Mouse (Mus musculus): Measurements from ENCODE around the gene Rad51b. TPM values are rescaled to one million over a fixed set of nuclear protein-coding genes. Genes with fewer than 3 reads are reported as not detected.
A peak's percentile ranks its signal among the peaks of the same experiment; 100 is the strongest.

The Rad51b gene
- polyA plus RNA-seq, 1 experiment from 2014 or later = 4.9 TPM

GRCm38 (mm10) chr12:79856116-79856909 lies 559.2 kb downstream of the Rad51b start:
- Histone ChIP-seq H3K9me3 (replicated peaks; ENCODE audit: control insufficient read depth, low read length) (no peaks in the 10 kb centered on the region), H3K4me1 (ENCODE audit: control insufficient read depth, insufficient read depth, low read length) (peaks cover 4% of the 10 kb centered on the region; the same call in 1 of the 2 replicates), H3K9ac (replicated peaks; ENCODE audit: low read length) (no peak overlapping the region), H3K4me3 (ENCODE audit: low read depth, low read length) (no peak overlapping the region), H3K4me2 (ENCODE audit: low read depth, low read length) (no peak overlapping the region), H3K27ac (replicated peaks; ENCODE audit: low read depth, low read length) (no peak overlapping the region), H3K27me3 (ENCODE audit: control insufficient read depth, insufficient read depth, low read length) (no peaks in the 10 kb centered on the region), H3K36me3 (replicated peaks; ENCODE audit: control insufficient read depth, insufficient read depth, low read depth, low read length) (no peaks in the 10 kb centered on the region)
- WGBS = 79% methylated on average over 11 of the region's 11 CpGs
- ATAC-seq (replicated peaks; ENCODE audit: insufficient number of reproducible peaks, low FRiP score, low TSS enrichment, low read depth) = no peak
- no peak for DNase-seq (ENCODE audit: low spot score)

- Histone ChIP-seq H3K27ac (replicated peaks; ENCODE audit: low read depth, low read length) (no peak overlapping the region), H3K4me3 (ENCODE audit: low read depth, low read length) (no peak overlapping the region), H3K4me2 (ENCODE audit: low read depth, low read length) (no peak overlapping the region), H3K27me3 (ENCODE audit: control insufficient read depth, insufficient read depth, low read length) (no peaks in the 10 kb centered on the region), H3K9me3 (replicated peaks; ENCODE audit: control insufficient read depth, low read length) (no peaks in the 10 kb centered on the region), H3K36me3 (replicated peaks; ENCODE audit: control insufficient read depth, insufficient read depth, low read depth, low read length) (no peaks in the 10 kb centered on the region), H3K9ac (replicated peaks; ENCODE audit: low read length) (no peak overlapping the region), H3K4me1 (ENCODE audit: control insufficient read depth, insufficient read depth, low read length) (peaks cover 4% of the 10 kb centered on the region; the same call in 1 of the 2 replicates)
- ATAC-seq (replicated peaks; ENCODE audit: insufficient number of reproducible peaks, low FRiP score, low TSS enrichment, low read depth) (no peak), DNase-seq (ENCODE audit: low spot score) (no peak)
- 78% methylated on average over 6 of the region's 6 CpGs for WGBS
Measured at GRCm38 (mm10) chr12:79857704-79858103, 560.6 kb downstream of the Rad51b start.

- Histone ChIP-seq H3K36me3 (replicated peaks; ENCODE audit: control insufficient read depth, insufficient read depth, low read depth, low read length) (no peaks in the 10 kb centered on the region), H3K4me2 (ENCODE audit: low read depth, low read length) (no peak overlapping the region), H3K4me1 (ENCODE audit: control insufficient read depth, insufficient read depth, low read length) (peaks cover 4% of the 10 kb centered on the region; the same call in 1 of the 2 replicates), H3K27ac (replicated peaks; ENCODE audit: low read depth, low read length) (no peak overlapping the region), H3K4me3 (ENCODE audit: low read depth, low read length) (no peak overlapping the region), H3K27me3 (ENCODE audit: control insufficient read depth, insufficient read depth, low read length) (no peaks in the 10 kb centered on the region), H3K9me3 (replicated peaks; ENCODE audit: control insufficient read depth, low read length) (no peaks in the 10 kb centered on the region), H3K9ac (replicated peaks; ENCODE audit: low read length) (no peak overlapping the region)
- no peak for DNase-seq (ENCODE audit: low spot score)
- no peak for ATAC-seq (replicated peaks; ENCODE audit: insufficient number of reproducible peaks, low FRiP score, low TSS enrichment, low read depth)
- WGBS = 72% methylated on average over 11 of the region's 11 CpGs
Measured at GRCm38 (mm10) chr12:79858336-79858735, 561.3 kb downstream of the Rad51b start.

- H3K9ac ChIP-seq (replicated peaks; ENCODE audit: low read length) = 0 out of 2 replicates have a peak overlapping the region, but pooled peaks have one; percentile 18
- peak; percentile 75 for ATAC-seq (replicated peaks; ENCODE audit: insufficient number of reproducible peaks, low FRiP score, low TSS enrichment, low read depth)
- no peak overlapping the region for H3K4me2 ChIP-seq (ENCODE audit: low read depth, low read length)
- H3K27ac ChIP-seq (replicated peaks; ENCODE audit: low read depth, low read length) = peak overlapping the region; percentile 73
- H3K36me3 ChIP-seq (replicated peaks; ENCODE audit: control insufficient read depth, insufficient read depth, low read depth, low read length) = no peaks in the 10 kb centered on the region
- WGBS = 16% methylated on average over 14 of the region's 14 CpGs
- no peaks in the 10 kb centered on the region for H3K27me3 ChIP-seq (ENCODE audit: control insufficient read depth, insufficient read depth, low read length)
- peaks cover 4% of the 10 kb centered on the region; the same call in 1 of the 2 replicates for H3K4me1 ChIP-seq (ENCODE audit: control insufficient read depth, insufficient read depth, low read length)
- DNase-seq (ENCODE audit: low spot score) = peak; percentile 75
- H3K9me3 ChIP-seq (replicated peaks; ENCODE audit: control insufficient read depth, low read length) = no peaks in the 10 kb centered on the region
- no peak overlapping the region for H3K4me3 ChIP-seq (ENCODE audit: low read depth, low read length)
Measured at GRCm38 (mm10) chr12:79859354-79860247, 562.5 kb downstream of the Rad51b start.

GRCm38 (mm10) chr12:79860248-79860555 lies 563.1 kb downstream of the Rad51b start:
- Histone ChIP-seq H3K9ac (replicated peaks; ENCODE audit: low read length) (0 out of 2 replicates have a peak overlapping the region, but pooled peaks have one; percentile 18), H3K4me3 (ENCODE audit: low read depth, low read length) (no peak overlapping the region), H3K27ac (replicated peaks; ENCODE audit: low read depth, low read length) (peak overlapping the region; percentile 73), H3K27me3 (ENCODE audit: control insufficient read depth, insufficient read depth, low read length) (no peaks in the 10 kb centered on the region), H3K36me3 (replicated peaks; ENCODE audit: control insufficient read depth, insufficient read depth, low read depth, low read length) (no peaks in the 10 kb centered on the region), H3K4me2 (ENCODE audit: low read depth, low read length) (no peak overlapping the region), H3K4me1 (ENCODE audit: control insufficient read depth, insufficient read depth, low read length) (peaks cover 6% of the 10 kb centered on the region; the same call in 1 of the 2 replicates), H3K9me3 (replicated peaks; ENCODE audit: control insufficient read depth, low read length) (no peaks in the 10 kb centered on the region)
- 71% methylated on average over 2 of the region's 2 CpGs for WGBS
- DNase-seq (ENCODE audit: low spot score) (no peak), ATAC-seq (replicated peaks; ENCODE audit: insufficient number of reproducible peaks, low FRiP score, low TSS enrichment, low read depth) (no peak)

Other genes with a start within 250 kb of the Rad51b start
- gene Pigh, start 207.6 kb upstream of the Rad51b start, polyA plus RNA-seq (2014; fragmentation: Nextera tagmentation; extraction: Ambion mirVana) = 30.5 and 34.0 TPM in 2 replicates
- gene Arg2, start 166.5 kb upstream of the Rad51b start, polyA plus RNA-seq (2014; fragmentation: Nextera tagmentation; extraction: Ambion mirVana) = 4.3 and 5.7 TPM in 2 replicates
- 95.8 and 106 TPM in 2 replicates for gene Vti1b, start 124.6 kb upstream of the Rad51b start, polyA plus RNA-seq (2014; fragmentation: Nextera tagmentation; extraction: Ambion mirVana)
- gene Rdh11, start 105.0 kb upstream of the Rad51b start, polyA plus RNA-seq (2014; fragmentation: Nextera tagmentation; extraction: Ambion mirVana) = 32.1 and 32.3 TPM in 2 replicates
- 2.1 and 2.8 TPM in 2 replicates for gene Rdh12, start 88.4 kb upstream of the Rad51b start, polyA plus RNA-seq (2014; fragmentation: Nextera tagmentation; extraction: Ambion mirVana)
- 9.7 and 12.4 TPM in 2 replicates for gene Zfyve26, start 978 bp upstream of the Rad51b start, polyA plus RNA-seq (2014; fragmentation: Nextera tagmentation; extraction: Ambion mirVana)

Data from embryonic facial prominence, embryonic 11.5 days (tissue).